Mouse (Mus musculus) heart, postnatal 0 days (tissue): ENCODE data around the gene Ang4. TPM values are rescaled to one million over a fixed set of nuclear protein-coding genes. Genes with fewer than 3 reads are reported as not detected.
A peak's percentile ranks its signal among the peaks of the same experiment; 100 is the strongest.

Experiments used
- ATAC-seq: fragments of 200-750 bp; cut with Nextera tagmentation; 2 replicates; pipeline ENCODE4 v1.8.0; 2017; ENCODE audit warnings: low read depth, moderate number of reproducible peaks, moderate library complexity; ENCODE audit not compliant: insufficient read depth
- DNase-seq: peaks from one replicate; pipeline ENCODE4 v3.0.0-alpha.2; 2016; ENCODE audit warnings: low spot score
- H3K27ac ChIP-seq: fragments of 300-500 bp; sonication (generic); 2 replicates; pipeline ENCODE4 v1.5.1; 2014; ENCODE audit warnings: low read depth, mild to moderate bottlenecking
- H3K27me3 ChIP-seq: fragments of 300-500 bp; sonication (generic); 2 replicates; pipeline ENCODE4 v1.6.1; 2014; ENCODE audit warnings: low read length, mixed read lengths; ENCODE audit not compliant: control insufficient read depth, insufficient read depth
- H3K36me3 ChIP-seq: fragments of 300-500 bp; sonication (generic); replicated peaks from 2 replicates; pipeline ENCODE4 v1.6.1; 2014; ENCODE audit warnings: low read length, mixed read lengths; ENCODE audit not compliant: control insufficient read depth, insufficient read depth
- H3K4me1 ChIP-seq: fragments of 300-500 bp; sonication (generic); 2 replicates; pipeline ENCODE4 v1.6.1; 2014; ENCODE audit warnings: antibody characterized with exemption; ENCODE audit not compliant: control insufficient read depth, insufficient read depth
- H3K4me2 ChIP-seq: fragments of 300-500 bp; sonication (generic); 2 replicates; pipeline ENCODE4 v1.6.1; 2014; ENCODE audit warnings: low read depth, mild to moderate bottlenecking, low read length, moderate library complexity
- H3K4me3 ChIP-seq: fragments of 300-500 bp; sonication (generic); 2 replicates; pipeline ENCODE4 v1.5.1; 2014; ENCODE audit warnings: low read depth, low read length
- H3K9ac ChIP-seq: fragments of 300-500 bp; sonication (generic); replicated peaks from 2 replicates; pipeline ENCODE4 v1.6.1; 2014; ENCODE audit warnings: low read depth, low read length, mixed read lengths
- H3K9me3 ChIP-seq: fragments of 300-500 bp; sonication (generic); replicated peaks from 2 replicates; pipeline ENCODE4 v1.6.1; 2016; ENCODE audit warnings: low read length; ENCODE audit not compliant: control insufficient read depth
- CTCF ChIP-seq: IDR thresholded peaks from 2 replicates; pipeline ENCODE4 v1.5.1; 2016; ENCODE audit warnings: antibody characterized with exemption, control low read depth, low read depth
- EP300 ChIP-seq: IDR thresholded peaks from 2 replicates; pipeline ENCODE4 v1.6.1; 2016; ENCODE audit warnings: antibody characterized with exemption, low read depth
- WGBS: fragments of 180-500 bp; shearing (Covaris S2); extraction: QIAGEN DNeasy Blood & Tissue Kit; methylation state at CpG from one replicate; pipeline ENCODE4 v1.1.7; 2014; 5-methylcytosine and 5-hydroxymethylcytosine counted together
- polyA plus RNA-seq: library from polyadenylated mRNA; unstranded; fragments of >200 nt; fragmentation: Nextera tagmentation; extraction: Ambion mirVana; gene quantifications from 2 replicates; pipeline ENCODE4 v1.2.1, GENCODE M21; 2015
- total RNA-seq: library from RNA; depleted of rRNA; stranded (reverse); fragments of >200 nt; gene quantifications from 2 replicates; pipeline ENCODE4 v1.2.3, GENCODE M21; 2014; ENCODE audit warnings: low replicate concordance; rRNA removed

Gene Ang4
- total and polyA plus RNA-seq, 2 experiments from 2014 or later: not detected

DNA sequence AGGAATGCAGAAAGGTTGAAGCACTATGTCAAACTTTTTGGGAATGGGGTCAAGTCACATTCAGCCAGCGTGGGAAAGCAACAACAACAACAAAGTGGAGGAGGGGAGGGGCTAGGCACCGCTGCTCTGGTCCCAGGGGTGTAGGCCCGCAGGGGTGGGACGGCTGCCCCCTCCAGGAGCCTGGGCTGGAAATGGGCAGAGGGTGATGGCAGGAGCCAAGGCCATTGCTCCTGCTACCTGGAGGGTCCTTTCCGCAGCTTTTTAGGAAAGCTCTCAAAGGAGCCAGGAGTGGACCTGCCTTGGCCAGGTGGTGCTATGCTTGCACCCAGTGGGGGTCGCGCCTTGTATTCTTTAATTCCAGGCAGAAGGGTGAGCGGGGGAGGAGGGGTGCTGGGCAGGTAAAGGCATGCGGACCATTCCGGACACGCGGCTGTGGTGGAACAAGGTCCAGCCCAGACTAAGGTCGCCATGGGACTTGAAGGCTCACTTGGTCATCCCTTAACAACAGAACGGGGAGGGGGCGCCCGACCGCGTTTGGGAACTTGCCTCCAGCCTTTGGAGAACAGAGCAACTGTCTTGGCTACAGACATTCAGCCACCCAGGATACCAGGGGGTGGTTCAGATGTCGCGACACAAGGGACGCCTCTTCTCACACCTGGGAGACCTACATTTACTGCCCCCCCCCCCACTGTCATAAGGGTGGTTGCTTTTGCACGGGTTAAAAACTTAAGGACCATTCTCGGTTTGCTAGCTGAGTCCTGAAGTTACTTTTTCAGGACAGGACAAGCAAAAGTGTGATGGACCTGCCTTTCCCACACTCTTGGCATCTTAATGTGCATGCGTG is 34.0 kb downstream of the Ang4 start:
- no peaks in the 10 kb centered on the region for H3K36me3 ChIP-seq
- WGBS: 2% methylated on average over 24 of the region's 24 CpGs

DNA sequence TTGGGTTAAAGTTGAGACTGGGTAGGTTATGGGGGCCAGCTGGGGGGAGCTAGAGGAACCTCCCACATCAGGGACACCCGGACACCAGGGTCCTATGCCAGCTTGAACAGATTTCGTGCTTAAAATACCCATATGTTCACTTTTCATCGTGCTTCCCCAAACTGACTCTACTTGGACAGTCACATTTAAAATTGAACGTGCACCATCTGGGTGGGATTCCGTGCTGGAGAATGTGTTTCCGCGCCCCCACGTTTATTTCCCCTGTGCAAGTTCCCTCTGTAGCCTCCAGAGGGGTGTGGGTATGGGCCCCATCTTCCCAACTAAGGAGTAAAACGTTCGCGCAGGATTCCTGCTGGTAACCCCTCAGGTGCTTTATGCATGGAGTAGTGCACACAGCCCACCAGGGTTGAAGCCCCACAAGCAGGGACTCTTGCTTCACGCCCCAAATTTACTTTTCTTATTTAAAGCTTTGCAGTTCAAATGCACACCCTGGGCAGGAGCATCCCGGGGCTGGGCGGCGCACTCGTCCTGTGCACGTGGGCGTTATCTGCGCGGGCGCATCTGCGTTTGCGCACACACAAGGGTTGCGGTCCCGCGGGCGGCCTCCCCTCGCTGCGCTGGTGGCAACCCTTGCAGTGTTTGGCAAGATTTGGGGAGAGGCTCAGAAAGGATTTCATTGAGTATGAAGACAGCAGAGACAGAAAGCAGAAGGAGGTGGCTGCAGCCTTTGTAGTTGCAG is 34.8 kb downstream of the Ang4 start:
- Histone ChIP-seq H3K36me3 (no peaks in the 10 kb centered on the region), H3K9ac (no peak overlapping the region), H3K4me2 (peak overlapping the region; percentile 38; the same call in 1 of the 2 replicates), H3K27ac (no peak overlapping the region), H3K27me3 (peaks cover 43% of the 10 kb centered on the region), H3K9me3 (no peaks in the 10 kb centered on the region), H3K4me3 (0 out of 2 replicates have a peak overlapping the region, but pooled peaks have one; percentile 13), H3K4me1 (peaks cover 7% of the 10 kb centered on the region; the same call in 1 of the 2 replicates)
- no peak for DNase-seq
- 3% methylated on average over 29 of the region's 29 CpGs for WGBS
- TF ChIP-seq CTCF: no peak
- no peak for TF ChIP-seq EP300
- no peak for ATAC-seq

More for the DNA sequence above, 34.0 kb downstream of the Ang4 start:
- H3K4me2 ChIP-seq: peak overlapping the region; percentile 38; the same call in 1 of the 2 replicates
- no peaks in the 10 kb centered on the region for H3K9me3 ChIP-seq
- H3K4me1 ChIP-seq: peaks cover 7% of the 10 kb centered on the region; the same call in 1 of the 2 replicates
- no peak overlapping the region for H3K27ac ChIP-seq
- ATAC-seq: no peak
- no peak overlapping the region for H3K9ac ChIP-seq
- DNase-seq: no peak
- peaks cover 43% of the 10 kb centered on the region for H3K27me3 ChIP-seq
- TF ChIP-seq EP300 (no peak), CTCF (no peak)
- peak overlapping the region; percentile 44; the same call in 1 of the 2 replicates for H3K4me3 ChIP-seq

DNA sequence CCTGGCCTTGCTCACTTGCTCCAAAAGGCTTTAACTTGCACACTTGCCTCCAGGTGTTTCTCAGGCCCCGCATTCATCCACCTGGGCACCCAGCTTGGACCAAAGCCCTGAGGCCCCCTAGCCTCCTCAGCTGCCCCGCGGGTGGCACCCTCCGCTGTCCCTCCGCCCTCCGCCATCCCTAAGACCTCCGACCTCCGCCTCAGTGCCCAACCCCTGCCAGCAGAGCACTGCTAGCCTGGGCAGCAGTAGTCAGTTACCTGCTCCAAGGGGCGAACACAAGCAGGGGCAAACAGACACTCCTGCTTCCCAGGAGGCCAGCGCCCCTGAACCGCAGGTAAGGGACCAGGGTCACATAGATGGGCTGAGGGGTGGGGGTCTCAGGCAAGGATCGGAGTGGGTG is 35.4 kb downstream of the Ang4 start:
- no peaks in the 10 kb centered on the region for H3K36me3 ChIP-seq
- peaks cover 43% of the 10 kb centered on the region for H3K27me3 ChIP-seq
- no peak; the same call in 1 of the 2 replicates for ATAC-seq
- H3K4me3 ChIP-seq: no peak overlapping the region
- no peak overlapping the region for H3K27ac ChIP-seq
- H3K4me1 ChIP-seq: peaks cover 7% of the 10 kb centered on the region; the same call in 1 of the 2 replicates
- no peak for DNase-seq
- H3K9ac ChIP-seq: no peak overlapping the region
- no peak overlapping the region for H3K4me2 ChIP-seq
- H3K9me3 ChIP-seq: no peaks in the 10 kb centered on the region
- no peak for TF ChIP-seq EP300
- TF ChIP-seq CTCF: no peak
- 14% methylated on average over 12 of the region's 12 CpGs for WGBS

DNA sequence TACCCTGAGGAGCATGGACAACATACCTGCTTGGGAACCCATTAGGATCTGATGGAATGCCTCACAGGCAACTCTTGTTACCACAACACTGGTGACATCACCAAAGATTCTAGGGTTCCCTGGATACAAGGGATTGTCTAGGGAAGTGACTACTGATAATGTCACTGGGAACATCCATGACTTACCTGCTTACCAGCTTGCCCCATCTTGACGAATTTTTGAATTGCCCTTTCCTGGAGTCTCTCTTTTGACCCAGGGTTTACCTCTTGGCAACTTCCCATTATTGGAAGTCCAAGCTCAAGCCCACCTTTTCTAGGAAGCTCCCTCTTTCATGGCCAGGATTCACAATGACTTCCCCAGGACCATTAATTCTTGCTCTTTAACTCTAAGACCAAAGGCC is 56.3 kb downstream of the Ang4 start, which contains the start of gene Gm5800:
Gm5800 (minus strand) TSS at position 101 of the 400 bp plus-strand sequence.
- H3K36me3 ChIP-seq: no peaks in the 10 kb centered on the region
- no peaks in the 10 kb centered on the region for H3K27me3 ChIP-seq
- 19% methylated on average over 1 of the region's 1 CpGs for WGBS
- no peaks in the 10 kb centered on the region for H3K4me1 ChIP-seq
- DNase-seq (no peak), ATAC-seq (no peak)
- no peak within 1 kb of the TSS for H3K4me2 ChIP-seq
- H3K27ac ChIP-seq: no peak within 1 kb of the TSS
- no peak within 1 kb of the TSS for H3K9ac ChIP-seq
- TF ChIP-seq EP300: no peak
- TF ChIP-seq CTCF: no peak
- H3K9me3 ChIP-seq: no peaks in the 10 kb centered on the region
- no peak within 1 kb of the TSS for H3K4me3 ChIP-seq

Other genes with a start within 250 kb of the Ang4 start
- not detected in 2 replicates for gene Gm5622, start 220.8 kb downstream of the Ang4 start, total RNA-seq
- not detected in 2 replicates for gene Gm5622, start 220.8 kb downstream of the Ang4 start, polyA plus RNA-seq
- gene Gm17175, start 199.5 kb downstream of the Ang4 start, total RNA-seq: not detected in 2 replicates
- not detected in 2 replicates for gene Gm17175, start 199.5 kb downstream of the Ang4 start, polyA plus RNA-seq
- not detected in 2 replicates for gene Gm17174, start 181.5 kb downstream of the Ang4 start, total RNA-seq
- not detected in 2 replicates for gene Gm17174, start 181.5 kb downstream of the Ang4 start, polyA plus RNA-seq
- not detected in 2 replicates for gene Gm17078, start 162.3 kb downstream of the Ang4 start, total RNA-seq
- gene Gm17078, start 162.3 kb downstream of the Ang4 start, polyA plus RNA-seq: not detected in 2 replicates
- not detected in 2 replicates for gene Gm4181, start 137.9 kb downstream of the Ang4 start, total RNA-seq
- not detected in 2 replicates for gene Gm4181, start 137.9 kb downstream of the Ang4 start, polyA plus RNA-seq
- gene Gm17079, start 78.1 kb downstream of the Ang4 start, total RNA-seq: not detected in 2 replicates
- not detected in 2 replicates for gene Gm17079, start 78.1 kb downstream of the Ang4 start, polyA plus RNA-seq
- not detected in 2 replicates for gene Gm5800, start 56.4 kb downstream of the Ang4 start, total RNA-seq
- not detected in 2 replicates for gene Gm5800, start 56.4 kb downstream of the Ang4 start, polyA plus RNA-seq
- gene AY358078, start 26.5 kb upstream of the Ang4 start, total RNA-seq: not detected in 2 replicates
- gene AY358078, start 26.5 kb upstream of the Ang4 start, polyA plus RNA-seq: not detected in 2 replicates
- not detected in 2 replicates for gene Ear6, start 80.1 kb upstream of the Ang4 start, total RNA-seq
- gene Ear6, start 80.1 kb upstream of the Ang4 start, polyA plus RNA-seq: not detected in 2 replicates
- gene Mettl17, start 111.3 kb upstream of the Ang4 start, total RNA-seq: 21.6 and 57.0 TPM in 2 replicates
- gene Mettl17, start 111.3 kb upstream of the Ang4 start, polyA plus RNA-seq: 27.2 and 37.7 TPM in 2 replicates
- gene Slc39a2, start 119.3 kb upstream of the Ang4 start, total RNA-seq: not detected in 2 replicates
- gene Slc39a2, start 119.3 kb upstream of the Ang4 start, polyA plus RNA-seq: 0.15 and 0.26 TPM in 2 replicates
- gene Ndrg2, start 140.6 kb upstream of the Ang4 start, total RNA-seq: 785 and 1,158 TPM in 2 replicates
- 581 and 591 TPM in 2 replicates for gene Ndrg2, start 140.6 kb upstream of the Ang4 start, polyA plus RNA-seq
- not detected in 2 replicates for gene Tppp2, start 144.8 kb upstream of the Ang4 start, total RNA-seq
- not detected in 2 replicates for gene Tppp2, start 144.8 kb upstream of the Ang4 start, polyA plus RNA-seq
- not detected in 2 replicates for gene Rnase13, start 149.2 kb upstream of the Ang4 start, total RNA-seq
- not detected in 2 replicates for gene Rnase13, start 149.2 kb upstream of the Ang4 start, polyA plus RNA-seq
- gene Arhgef40, start 211.1 kb upstream of the Ang4 start, total RNA-seq: 35.4 and 36.4 TPM in 2 replicates
- gene Arhgef40, start 211.1 kb upstream of the Ang4 start, polyA plus RNA-seq: 26.9 and 27.6 TPM in 2 replicates
- 0.57 TPM in 1 of 2 replicates, not detected in the other for gene Tmem253, start 242.1 kb upstream of the Ang4 start, total RNA-seq
- gene Tmem253, start 242.1 kb upstream of the Ang4 start, polyA plus RNA-seq: 0.18 and 1.0 TPM in 2 replicates
- 41.2 and 51.6 TPM in 2 replicates for gene Zfp219, start 247.1 kb upstream of the Ang4 start, total RNA-seq
- 12.7 and 13.9 TPM in 2 replicates for gene Zfp219, start 247.1 kb upstream of the Ang4 start, polyA plus RNA-seq